Mouse (Mus musculus): ENCODE measurements around the gene Emc6. TPM values are rescaled to one million over a fixed set of nuclear protein-coding genes. Genes with fewer than 3 reads are reported as not detected.

The Emc6 gene
- polyA plus RNA-seq, 1 experiment, result not detected

GRCm38 (mm10) chr11:73187231-73187630 is 10.4 kb upstream of the Emc6 start:
- Histone ChIP-seq H3K4me1 (ENCODE audit: control insufficient read depth, insufficient read depth, low read length) (no peaks in the 10 kb centered on the region), H3K4me3 (ENCODE audit: insufficient read depth, low read depth, low read length) (no peak overlapping the region), H3K27ac (ENCODE audit: insufficient read depth, low read depth, low read length) (no peak overlapping the region)
- TF ChIP-seq CTCF (IDR thresholded peaks at IDR 0.05; ENCODE audit: insufficient read depth, low read depth, low read length), result no peak
- TF ChIP-seq POLR2A (IDR thresholded peaks at IDR 0.05; ENCODE audit: insufficient read depth, low read depth, low read length), result no peak
- WGBS, result 84% methylated on average over 6 of the region's 6 CpGs

GRCm38 (mm10) chr11:73185872-73186615 is 9.2 kb upstream of the Emc6 start:
- Histone ChIP-seq H3K4me1 (ENCODE audit: control insufficient read depth, insufficient read depth, low read length) (no peaks in the 10 kb centered on the region), H3K27ac (ENCODE audit: insufficient read depth, low read depth, low read length) (no peak overlapping the region), H3K4me3 (ENCODE audit: insufficient read depth, low read depth, low read length) (no peak overlapping the region)
- TF ChIP-seq POLR2A (IDR thresholded peaks at IDR 0.05; ENCODE audit: insufficient read depth, low read depth, low read length) (no peak), CTCF (IDR thresholded peaks at IDR 0.05; ENCODE audit: insufficient read depth, low read depth, low read length) (no peak)
- WGBS, result 91% methylated on average over 10 of the region's 10 CpGs

- Histone ChIP-seq H3K4me1 (ENCODE audit: control insufficient read depth, insufficient read depth, low read length) (peaks cover 8% of the 10 kb centered on the region), H3K4me3 (ENCODE audit: insufficient read depth, low read depth, low read length) (peak overlapping the region; percentile 78), H3K27ac (ENCODE audit: insufficient read depth, low read depth, low read length) (no peak overlapping the region)
- WGBS, result 11% methylated on average over 2 of the region's 2 CpGs
- TF ChIP-seq CTCF (IDR thresholded peaks at IDR 0.05; ENCODE audit: insufficient read depth, low read depth, low read length) (no peak), POLR2A (IDR thresholded peaks at IDR 0.05; ENCODE audit: insufficient read depth, low read depth, low read length) (no peak)
Observed at GRCm38 (mm10) chr11:73177895-73178294, 1.1 kb upstream of the Emc6 start.

- TF ChIP-seq POLR2A (IDR thresholded peaks at IDR 0.05; ENCODE audit: insufficient read depth, low read depth, low read length), result 0 out of 2 replicates have a peak, but pooled peaks have one; percentile 9
- TF ChIP-seq CTCF (IDR thresholded peaks at IDR 0.05; ENCODE audit: insufficient read depth, low read depth, low read length), result no peak
- 2% methylated on average over 28 of the region's 28 CpGs for WGBS
- H3K4me1 ChIP-seq (ENCODE audit: control insufficient read depth, insufficient read depth, low read length), result peaks cover 8% of the 10 kb centered on the region
Observed at GRCm38 (mm10) chr11:73177509-73177875, 655 bp upstream of the Emc6 start.

GRCm38 (mm10) chr11:73176186-73176585 is 651 bp downstream of the Emc6 start:
- peaks cover 11% of the 10 kb centered on the region for H3K4me1 ChIP-seq (ENCODE audit: control insufficient read depth, insufficient read depth, low read length)
- H3K4me3 ChIP-seq (ENCODE audit: insufficient read depth, low read depth, low read length), result peak overlapping the region; percentile 78
- no peak overlapping the region for H3K27ac ChIP-seq (ENCODE audit: insufficient read depth, low read depth, low read length)
- 1% methylated on average over 15 of the region's 15 CpGs for WGBS
- TF ChIP-seq CTCF (IDR thresholded peaks at IDR 0.05; ENCODE audit: insufficient read depth, low read depth, low read length) (no peak), POLR2A (IDR thresholded peaks at IDR 0.05; ENCODE audit: insufficient read depth, low read depth, low read length) (no peak)

More at GRCm38 (mm10) chr11:73177509-73177875, 655 bp upstream of the Emc6 start:
- peak overlapping the region; percentile 56 for H3K27ac ChIP-seq (ENCODE audit: insufficient read depth, low read depth, low read length)
- peak overlapping the region; percentile 78 for H3K4me3 ChIP-seq (ENCODE audit: insufficient read depth, low read depth, low read length)

- Histone ChIP-seq H3K4me3 (ENCODE audit: insufficient read depth, low read depth, low read length) (no peak overlapping the region), H3K27ac (ENCODE audit: insufficient read depth, low read depth, low read length) (no peak overlapping the region), H3K4me1 (ENCODE audit: control insufficient read depth, insufficient read depth, low read length) (peaks cover 11% of the 10 kb centered on the region)
- TF ChIP-seq POLR2A (IDR thresholded peaks at IDR 0.05; ENCODE audit: insufficient read depth, low read depth, low read length) (no peak), CTCF (IDR thresholded peaks at IDR 0.05; ENCODE audit: insufficient read depth, low read depth, low read length) (no peak)
- 48% methylated on average over 8 of the region's 8 CpGs for WGBS
Observed at GRCm38 (mm10) chr11:73175612-73176011, 1.2 kb downstream of the Emc6 start.

- TF ChIP-seq POLR2A (IDR thresholded peaks at IDR 0.05; ENCODE audit: insufficient read depth, low read depth, low read length), result no peak
- no peak for TF ChIP-seq CTCF (IDR thresholded peaks at IDR 0.05; ENCODE audit: insufficient read depth, low read depth, low read length)
- H3K4me3 ChIP-seq (ENCODE audit: insufficient read depth, low read depth, low read length), result no peak overlapping the region
- peaks cover 5% of the 10 kb centered on the region; the same call in 1 of the 2 replicates for H3K4me1 ChIP-seq (ENCODE audit: control insufficient read depth, insufficient read depth, low read length)
- no peak overlapping the region for H3K27ac ChIP-seq (ENCODE audit: insufficient read depth, low read depth, low read length)
- 50% methylated on average over 5 of the region's 5 CpGs for WGBS
Observed at GRCm38 (mm10) chr11:73172186-73172585, 4.7 kb downstream of the Emc6 start.

- Histone ChIP-seq H3K4me1 (ENCODE audit: control insufficient read depth, insufficient read depth, low read length) (peaks cover 7% of the 10 kb centered on the region; the same call in 1 of the 2 replicates), H3K4me3 (ENCODE audit: insufficient read depth, low read depth, low read length) (no peak overlapping the region), H3K27ac (ENCODE audit: insufficient read depth, low read depth, low read length) (no peak overlapping the region)
- TF ChIP-seq POLR2A (IDR thresholded peaks at IDR 0.05; ENCODE audit: insufficient read depth, low read depth, low read length) (no peak), CTCF (IDR thresholded peaks at IDR 0.05; ENCODE audit: insufficient read depth, low read depth, low read length) (no peak)
- 57% methylated on average over 4 of the region's 4 CpGs for WGBS
Observed at GRCm38 (mm10) chr11:73169231-73169630, 7.6 kb downstream of the Emc6 start.

GRCm38 (mm10) chr11:73168576-73168975 is 8.3 kb downstream of the Emc6 start:
- 71% methylated on average over 6 of the region's 6 CpGs for WGBS
- no peak for TF ChIP-seq CTCF (IDR thresholded peaks at IDR 0.05; ENCODE audit: insufficient read depth, low read depth, low read length)
- Histone ChIP-seq H3K4me3 (ENCODE audit: insufficient read depth, low read depth, low read length) (no peak overlapping the region), H3K4me1 (ENCODE audit: control insufficient read depth, insufficient read depth, low read length) (peaks cover 7% of the 10 kb centered on the region; the same call in 1 of the 2 replicates), H3K27ac (ENCODE audit: insufficient read depth, low read depth, low read length) (no peak overlapping the region)
